Mouse (Mus musculus) CD4-positive, CD25-positive, alpha-beta regulatory T cell (primary cell): ENCODE results near the gene Il9. TPM values are rescaled to one million over a fixed set of nuclear protein-coding genes. Genes with fewer than 3 reads are reported as not detected.

ENCODE experiments used
- polyA plus RNA-seq: library from polyadenylated mRNA; unstranded; fragments of 100-300 nt; shearing (Covaris generic); gene quantifications from one replicate; pipeline ENCODE4 v1.2.1, GENCODE M21; 2017

Il9 gene
- not detected for polyA plus RNA-seq

GRCm38 (mm10) chr13:56482146-56482545, at the start of gene Il9:
TSS of gene Il9 (minus strand) at chr13:56482246.

GRCm38 (mm10) chr13:56522081-56522820, 40.2 kb upstream of the Il9 start, which contains the start of gene Fbxl21:
TSS of gene Fbxl21 (plus strand) at chr13:56522472.

GRCm38 (mm10) chr13:56438211-56439075, 43.6 kb downstream of the Il9 start, which contains the start of gene Slc25a48:
TSS of gene Slc25a48 (plus strand) at chr13:56438355.

Other genes starting within 250 kb of the Il9 start
- gene Neurog1, start 230.1 kb downstream of the Il9 start, polyA plus RNA-seq, result not detected
- not detected for gene Cxcl14, start 185.7 kb downstream of the Il9 start, polyA plus RNA-seq
- not detected for gene Gm3045, start 55.7 kb downstream of the Il9 start, polyA plus RNA-seq
- gene Slc25a48, start 43.9 kb downstream of the Il9 start, polyA plus RNA-seq, result not detected
- 1.3 TPM for gene Fbxl21, start 40.2 kb upstream of the Il9 start, polyA plus RNA-seq
- not detected for gene Lect2, start 66.3 kb upstream of the Il9 start, polyA plus RNA-seq
- gene Tgfbi, start 127.3 kb upstream of the Il9 start, polyA plus RNA-seq, result 0.93 TPM
- 15.5 TPM for gene Smad5, start 220.8 kb upstream of the Il9 start, polyA plus RNA-seq